Mouse (Mus musculus): Measurements from ENCODE around the gene Eif4e. TPM values are rescaled to one million over a fixed set of nuclear protein-coding genes. Genes with fewer than 3 reads are reported as not detected.

The Eif4e gene
- polyA plus RNA-seq, 2 experiments, result 205 to 327 TPM

DNA sequence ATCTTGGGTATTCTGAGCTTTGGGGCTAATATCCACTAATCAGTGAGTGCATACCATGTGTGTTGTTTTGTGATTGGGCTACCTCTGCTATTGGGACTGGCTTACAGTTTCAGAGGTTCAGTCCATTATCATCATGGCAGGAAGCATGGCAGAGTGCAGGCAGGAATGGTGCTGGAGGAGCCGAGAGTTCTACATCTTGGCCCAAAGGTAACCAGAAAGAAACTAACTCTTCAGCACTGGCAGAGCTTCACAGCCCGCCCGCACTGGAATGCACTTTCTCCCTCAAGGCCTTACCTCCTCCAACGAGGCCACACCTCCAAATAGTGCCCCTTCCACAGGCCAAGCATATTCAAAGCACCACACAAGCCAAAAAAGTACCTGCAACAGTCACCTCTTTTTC, 27.2 kb upstream of the Eif4e start:
- no peak overlapping the region for H3K4me3 ChIP-seq (replicated peaks; ENCODE audit: low read length)
- H3K27ac ChIP-seq (replicated peaks; ENCODE audit: low read depth, low read length), result no peak overlapping the region
- ATAC-seq (ENCODE audit: low FRiP score, low read depth), result no peak
- no peak overlapping the region for H3K4me2 ChIP-seq (replicated peaks; ENCODE audit: low read depth, low read length, severe bottlenecking)
- no peak for TF ChIP-seq POLR2A (IDR thresholded peaks at IDR 0.05; ENCODE audit: borderline replicate concordance, extremely low read depth, insufficient read depth, insufficient read length)
- H3K4me1 ChIP-seq (ENCODE audit: control insufficient read depth, insufficient read depth, low read length), result no peaks in the 10 kb centered on the region
- H3K27me3 ChIP-seq (ENCODE audit: control insufficient read depth, insufficient read depth, low read length), result no peaks in the 10 kb centered on the region
- H3K36me3 ChIP-seq (ENCODE audit: control insufficient read depth, insufficient read depth, low read length), result no peaks in the 10 kb centered on the region
- no peak for DNase-seq (ENCODE audit: low spot score)
- H3K9ac ChIP-seq (ENCODE audit: low read depth, low read length, severe bottlenecking), result no peak overlapping the region
- no peaks in the 10 kb centered on the region for H3K9me3 ChIP-seq (ENCODE audit: control insufficient read depth, low read length)
- 54% methylated on average over 4 of the region's 4 CpGs for WGBS

DNA sequence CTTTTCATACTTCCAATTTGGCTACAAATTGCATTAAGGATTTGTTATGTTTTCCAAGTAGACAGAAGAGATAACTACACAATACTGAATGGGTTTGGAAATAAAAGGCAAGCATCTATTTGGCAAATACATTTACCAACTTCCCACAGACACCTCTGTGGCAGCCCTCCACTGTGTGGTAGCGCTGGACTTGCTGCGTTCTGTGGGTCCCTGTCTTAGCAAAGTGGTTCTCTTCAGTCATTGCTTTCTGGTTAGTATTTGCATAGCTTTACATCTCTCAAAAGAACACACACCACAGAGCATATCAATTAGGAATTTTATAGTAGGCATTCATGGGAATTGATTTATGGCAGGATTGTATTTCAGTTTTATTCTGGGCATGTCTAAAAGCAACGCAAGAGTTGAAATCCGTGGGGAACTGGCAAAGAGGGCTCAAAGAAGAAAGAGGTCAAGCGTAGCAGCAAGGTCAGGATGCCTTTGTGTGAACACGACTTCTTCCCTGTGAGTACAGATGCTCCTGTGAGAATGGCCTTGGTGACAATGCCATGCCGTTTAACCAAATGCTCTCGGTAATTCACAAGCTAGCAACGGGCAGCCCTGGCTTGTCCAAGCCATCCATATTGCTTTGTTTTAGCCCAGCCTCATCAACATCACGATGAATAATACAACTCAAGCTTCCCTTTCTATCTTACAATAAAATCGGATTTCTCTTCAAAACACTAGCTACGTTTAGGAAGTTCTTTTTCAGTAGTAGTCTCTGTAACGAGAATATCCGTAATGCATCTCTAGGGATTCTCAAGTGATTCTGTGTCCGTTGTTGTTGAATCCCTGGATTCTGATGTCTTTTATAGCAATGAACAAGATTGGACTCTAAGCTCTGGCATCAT, 25.9 kb upstream of the Eif4e start:
- Histone ChIP-seq H3K4me1 (ENCODE audit: control insufficient read depth, insufficient read depth, low read length) (no peaks in the 10 kb centered on the region), H3K27me3 (ENCODE audit: control insufficient read depth, insufficient read depth, low read length) (no peaks in the 10 kb centered on the region), H3K27ac (replicated peaks; ENCODE audit: low read depth, low read length) (no peak overlapping the region), H3K4me2 (replicated peaks; ENCODE audit: low read depth, low read length, severe bottlenecking) (no peak overlapping the region), H3K36me3 (ENCODE audit: control insufficient read depth, insufficient read depth, low read length) (no peaks in the 10 kb centered on the region), H3K4me3 (replicated peaks; ENCODE audit: low read length) (no peak overlapping the region), H3K9ac (ENCODE audit: low read depth, low read length, severe bottlenecking) (no peak overlapping the region), H3K9me3 (ENCODE audit: control insufficient read depth, low read length) (no peaks in the 10 kb centered on the region)
- ATAC-seq (ENCODE audit: low FRiP score, low read depth) (no peak), DNase-seq (ENCODE audit: low spot score) (no peak)
- 70% methylated on average over 15 of the region's 15 CpGs for WGBS
- TF ChIP-seq POLR2A (IDR thresholded peaks at IDR 0.05; ENCODE audit: borderline replicate concordance, extremely low read depth, insufficient read depth, insufficient read length), result no peak

GRCm38 (mm10) chr3:138503754-138504153, 22.2 kb upstream of the Eif4e start:
- no peak overlapping the region for H3K9ac ChIP-seq (ENCODE audit: low read depth, low read length, severe bottlenecking)
- no peak overlapping the region for H3K4me3 ChIP-seq (replicated peaks; ENCODE audit: low read length)
- H3K27ac ChIP-seq (replicated peaks; ENCODE audit: low read depth, low read length), result no peak overlapping the region
- no peak overlapping the region for H3K4me2 ChIP-seq (replicated peaks; ENCODE audit: low read depth, low read length, severe bottlenecking)
- H3K4me1 ChIP-seq (ENCODE audit: control insufficient read depth, insufficient read depth, low read length), result no peaks in the 10 kb centered on the region
- TF ChIP-seq POLR2A (IDR thresholded peaks at IDR 0.05; ENCODE audit: borderline replicate concordance, extremely low read depth, insufficient read depth, insufficient read length), result no peak
- H3K36me3 ChIP-seq (ENCODE audit: control insufficient read depth, insufficient read depth, low read length), result no peaks in the 10 kb centered on the region
- DNase-seq (ENCODE audit: low spot score) (no peak), ATAC-seq (ENCODE audit: low FRiP score, low read depth) (no peak)
- H3K27me3 ChIP-seq (ENCODE audit: control insufficient read depth, insufficient read depth, low read length), result no peaks in the 10 kb centered on the region
- no peaks in the 10 kb centered on the region for H3K9me3 ChIP-seq (ENCODE audit: control insufficient read depth, low read length)
- WGBS, result 88% methylated on average over 11 of the region's 11 CpGs

- no peak for TF ChIP-seq POLR2A (IDR thresholded peaks at IDR 0.05; ENCODE audit: borderline replicate concordance, extremely low read depth, insufficient read depth, insufficient read length)
- H3K4me3 ChIP-seq (replicated peaks; ENCODE audit: low read length), result no peak overlapping the region
- WGBS, result 60% methylated on average over 6 of the region's 6 CpGs
- H3K9ac ChIP-seq (ENCODE audit: low read depth, low read length, severe bottlenecking), result no peak overlapping the region
- H3K9me3 ChIP-seq (ENCODE audit: control insufficient read depth, low read length), result no peaks in the 10 kb centered on the region
- no peak overlapping the region for H3K27ac ChIP-seq (replicated peaks; ENCODE audit: low read depth, low read length)
- H3K27me3 ChIP-seq (ENCODE audit: control insufficient read depth, insufficient read depth, low read length), result no peaks in the 10 kb centered on the region
- no peaks in the 10 kb centered on the region for H3K36me3 ChIP-seq (ENCODE audit: control insufficient read depth, insufficient read depth, low read length)
- no peak overlapping the region for H3K4me2 ChIP-seq (replicated peaks; ENCODE audit: low read depth, low read length, severe bottlenecking)
- H3K4me1 ChIP-seq (ENCODE audit: control insufficient read depth, insufficient read depth, low read length), result no peaks in the 10 kb centered on the region
- DNase-seq (ENCODE audit: low spot score) (peak; percentile 57), ATAC-seq (ENCODE audit: low FRiP score, low read depth) (no peak)
These were observed 19.2 kb upstream of the Eif4e start for GRCm38 (mm10) chr3:138506749-138507148.

- no peaks in the 10 kb centered on the region for H3K9me3 ChIP-seq (ENCODE audit: control insufficient read depth, low read length)
- WGBS, result 82% methylated on average over 2 of the region's 2 CpGs
- TF ChIP-seq POLR2A (IDR thresholded peaks at IDR 0.05; ENCODE audit: borderline replicate concordance, extremely low read depth, insufficient read depth, insufficient read length), result no peak
- ATAC-seq (ENCODE audit: low FRiP score, low read depth) (no peak), DNase-seq (ENCODE audit: low spot score) (no peak)
- H3K9ac ChIP-seq (ENCODE audit: low read depth, low read length, severe bottlenecking), result no peak overlapping the region
- H3K4me1 ChIP-seq (ENCODE audit: control insufficient read depth, insufficient read depth, low read length), result no peaks in the 10 kb centered on the region; the same call in 1 of the 2 replicates
- no peaks in the 10 kb centered on the region for H3K27me3 ChIP-seq (ENCODE audit: control insufficient read depth, insufficient read depth, low read length)
- H3K27ac ChIP-seq (replicated peaks; ENCODE audit: low read depth, low read length), result no peak overlapping the region
- no peak overlapping the region for H3K4me3 ChIP-seq (replicated peaks; ENCODE audit: low read length)
- H3K36me3 ChIP-seq (ENCODE audit: control insufficient read depth, insufficient read depth, low read length), result no peaks in the 10 kb centered on the region
- no peak overlapping the region for H3K4me2 ChIP-seq (replicated peaks; ENCODE audit: low read depth, low read length, severe bottlenecking)
These were observed 16.4 kb upstream of the Eif4e start for GRCm38 (mm10) chr3:138509581-138509980.
